Mouse (Mus musculus) hindbrain, embryonic 16.5 days (tissue): Measurements from ENCODE around the gene Olfr1370. TPM values are rescaled to one million over a fixed set of nuclear protein-coding genes. Genes with fewer than 3 reads are reported as not detected.
"Not testable (repeated sequence)": the region's sequence is repeated elsewhere in the genome, so short reads cannot be mapped to it uniquely, and the experiment has no call there.

Experiments used
- ATAC-seq: fragments of 200-750 bp; cut with Nextera tagmentation; 2 replicates; pipeline ENCODE4 v1.8.0; 2017; ENCODE audit warnings: moderate TSS enrichment, moderate library complexity
- H3K27ac ChIP-seq: fragments of 300-500 bp; sonication (generic); 2 replicates; pipeline ENCODE4 v1.5.1; 2014; ENCODE audit warnings: low read depth, mild to moderate bottlenecking, control low read depth, low read length, moderate library complexity
- H3K27me3 ChIP-seq: fragments of 300-500 bp; sonication (generic); replicated peaks from 2 replicates; pipeline ENCODE4 v1.6.1; 2014; ENCODE audit warnings: low read length; ENCODE audit not compliant: control insufficient read depth, insufficient read depth
- H3K36me3 ChIP-seq: fragments of 300-500 bp; sonication (generic); 2 replicates; pipeline ENCODE4 v1.6.1; 2014; ENCODE audit warnings: mild to moderate bottlenecking, low read length, moderate library complexity, mixed read lengths; ENCODE audit not compliant: control insufficient read depth, insufficient read depth
- H3K4me1 ChIP-seq: fragments of 300-500 bp; sonication (generic); 2 replicates; pipeline ENCODE4 v1.6.1; 2014; ENCODE audit warnings: low read depth, low read length; ENCODE audit not compliant: control insufficient read depth, insufficient read depth
- H3K4me2 ChIP-seq: fragments of 300-500 bp; sonication (generic); 2 replicates; pipeline ENCODE4 v1.6.1; 2014; ENCODE audit warnings: mild to moderate bottlenecking, low read length, control low read depth, moderate library complexity
- H3K4me3 ChIP-seq: fragments of 300-500 bp; sonication (generic); 2 replicates; pipeline ENCODE4 v1.5.1; 2014; ENCODE audit warnings: mild to moderate bottlenecking, low read length, control low read depth, moderate library complexity
- H3K9ac ChIP-seq: fragments of 300-500 bp; sonication (generic); 2 replicates; pipeline ENCODE4 v1.6.1; 2014; ENCODE audit warnings: low read depth, mild to moderate bottlenecking, control low read depth, low read length, moderate library complexity
- H3K9me3 ChIP-seq: fragments of 300-500 bp; sonication (generic); 2 replicates; pipeline ENCODE4 v1.6.1; 2014; ENCODE audit warnings: mild to moderate bottlenecking, low read length, moderate library complexity; ENCODE audit not compliant: control insufficient read depth
- WGBS: fragments of 180-500 bp; shearing (Covaris S2); extraction: QIAGEN DNeasy Blood & Tissue Kit; methylation state at CpG from one replicate; pipeline ENCODE4 v1.1.7; 2014; 5-methylcytosine and 5-hydroxymethylcytosine counted together
- polyA plus RNA-seq: library from polyadenylated mRNA; unstranded; fragments of >200 nt; fragmentation: Nextera tagmentation; extraction: Ambion mirVana; gene quantifications from 2 replicates; pipeline ENCODE4 v1.2.1, GENCODE M21; 2015

Gene Olfr1370
- polyA plus RNA-seq, result not detected in 2 replicates

DNA sequence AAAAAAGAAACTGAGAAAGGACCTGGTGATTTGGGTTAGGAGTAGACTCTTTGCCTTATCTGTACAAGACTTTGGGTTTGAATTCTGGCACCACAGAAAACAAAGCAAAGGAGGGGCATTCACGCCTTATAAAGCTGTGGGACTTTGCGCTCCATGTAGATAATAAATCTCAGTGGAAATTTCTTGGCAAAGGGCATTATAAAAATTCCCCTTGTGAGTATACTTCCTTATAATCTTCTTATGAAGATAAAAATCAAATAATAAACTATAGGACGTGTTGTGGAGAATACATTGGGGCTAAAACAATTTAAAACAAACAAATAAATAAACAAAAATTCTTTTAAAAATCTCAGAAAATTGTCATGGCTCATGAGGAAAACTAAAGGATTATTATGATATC, at the start of gene Olfr1370:
Gene Olfr1370, minus strand, starts transcription at position 101 of the 400 bp plus-strand sequence.
- no peak within 1 kb of the TSS for H3K4me3 ChIP-seq
- no peaks in the 10 kb centered on the region for H3K27me3 ChIP-seq
- no peaks in the 10 kb centered on the region for H3K4me1 ChIP-seq
- no peaks in the 10 kb centered on the region for H3K36me3 ChIP-seq
- WGBS, result 82% methylated on average over 3 of the region's 3 CpGs
- no peak within 1 kb of the TSS for H3K9ac ChIP-seq
- no peaks in the 10 kb centered on the region for H3K9me3 ChIP-seq
- ATAC-seq, result no peak
- no peak within 1 kb of the TSS for H3K27ac ChIP-seq
- no peak within 1 kb of the TSS for H3K4me2 ChIP-seq

DNA sequence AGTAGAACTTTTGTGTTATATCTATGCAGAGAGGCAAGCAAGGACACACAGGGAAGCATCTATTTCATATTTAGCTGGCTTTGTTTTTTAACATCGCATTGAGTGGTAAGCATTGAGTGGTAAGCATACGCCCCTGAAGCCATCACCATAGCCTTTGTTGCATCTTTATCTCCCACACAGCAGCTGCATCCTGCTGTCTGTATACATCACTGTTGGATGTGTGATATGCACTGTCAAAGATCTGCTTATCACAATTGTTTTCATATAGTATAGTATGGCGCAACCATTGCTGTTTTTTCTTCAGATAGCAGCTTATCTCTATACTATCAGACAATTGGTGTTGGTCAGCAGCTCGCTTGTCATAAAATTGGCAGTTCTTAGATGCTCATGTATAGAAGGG, 39.4 kb upstream of the Olfr1370 start:
- Histone ChIP-seq H3K4me3 (no peak overlapping the region), H3K4me1 (no peaks in the 10 kb centered on the region), H3K4me2 (no peak overlapping the region), H3K9me3 (no peaks in the 10 kb centered on the region), H3K27me3 (no peaks in the 10 kb centered on the region), H3K36me3 (no peaks in the 10 kb centered on the region), H3K27ac (no peak overlapping the region), H3K9ac (no peak overlapping the region)
- no peak for ATAC-seq
- 91% methylated on average over 4 of the region's 4 CpGs for WGBS

- H3K4me2 ChIP-seq, H3K27ac ChIP-seq, H3K4me1 ChIP-seq, H3K36me3 ChIP-seq, ATAC-seq, H3K27me3 ChIP-seq, H3K4me3 ChIP-seq, H3K9me3 ChIP-seq, H3K9ac ChIP-seq: not testable (repeated sequence)
- WGBS, result 68% methylated on average over 3 of the region's 3 CpGs
Measured at GRCm38 (mm10) chr13:21111183-21111582, 36.4 kb upstream of the Olfr1370 start, which contains the start of gene Olfr1369-ps1. TSS of gene Olfr1369-ps1 (plus strand) at chr13:21111483.

- H3K36me3 ChIP-seq, result no peaks in the 10 kb centered on the region
- no peak overlapping the region for H3K4me2 ChIP-seq
- H3K9ac ChIP-seq, result no peak overlapping the region
- no peak overlapping the region for H3K27ac ChIP-seq
- no peaks in the 10 kb centered on the region for H3K9me3 ChIP-seq
- H3K4me3 ChIP-seq, result no peak overlapping the region
- 92% methylated on average over 6 of the region's 6 CpGs for WGBS
- ATAC-seq, result no peak
- H3K27me3 ChIP-seq, result no peaks in the 10 kb centered on the region
- no peaks in the 10 kb centered on the region for H3K4me1 ChIP-seq
Measured at GRCm38 (mm10) chr13:21110441-21110840, 35.7 kb upstream of the Olfr1370 start.

GRCm38 (mm10) chr13:21109759-21110158, 35.0 kb upstream of the Olfr1370 start:
- H3K4me2 ChIP-seq, result no peak overlapping the region
- no peak overlapping the region for H3K27ac ChIP-seq
- H3K4me3 ChIP-seq, result no peak overlapping the region
- WGBS, result 93% methylated on average over 3 of the region's 3 CpGs
- no peaks in the 10 kb centered on the region for H3K27me3 ChIP-seq
- no peaks in the 10 kb centered on the region for H3K9me3 ChIP-seq
- H3K36me3 ChIP-seq, result no peaks in the 10 kb centered on the region
- ATAC-seq, result no peak
- H3K9ac ChIP-seq, result no peak overlapping the region
- H3K4me1 ChIP-seq, result no peaks in the 10 kb centered on the region

GRCm38 (mm10) chr13:21082686-21083085, 7.9 kb upstream of the Olfr1370 start:
- WGBS, result 80% methylated on average over 2 of the region's 2 CpGs
- ATAC-seq, result no peak

GRCm38 (mm10) chr13:21066021-21066420, 8.7 kb downstream of the Olfr1370 start:
- 82% methylated on average over 2 of the region's 2 CpGs for WGBS
- no peak for ATAC-seq
- Histone ChIP-seq H3K36me3 (no peaks in the 10 kb centered on the region), H3K27ac (no peak overlapping the region), H3K9ac (no peak overlapping the region), H3K4me1 (no peaks in the 10 kb centered on the region), H3K9me3 (no peaks in the 10 kb centered on the region), H3K4me2 (no peak overlapping the region), H3K27me3 (no peaks in the 10 kb centered on the region), H3K4me3 (no peak overlapping the region)

More at GRCm38 (mm10) chr13:21082686-21083085, 7.9 kb upstream of the Olfr1370 start:
- Histone ChIP-seq H3K4me3 (no peak overlapping the region), H3K27ac (no peak overlapping the region), H3K9me3 (no peaks in the 10 kb centered on the region), H3K27me3 (no peaks in the 10 kb centered on the region), H3K4me1 (no peaks in the 10 kb centered on the region), H3K36me3 (no peaks in the 10 kb centered on the region), H3K9ac (no peak overlapping the region), H3K4me2 (no peak overlapping the region)

GRCm38 (mm10) chr13:21050118-21050517, 24.6 kb downstream of the Olfr1370 start:
- H3K27ac ChIP-seq, result no peak overlapping the region
- H3K4me3 ChIP-seq, result no peak overlapping the region
- ATAC-seq, result peak; percentile 75; the same call in 1 of the 2 replicates
- whole genome bisulfite sequencing, result 36% methylated on average over 1 of the region's 1 CpGs
- H3K27me3 ChIP-seq, result no peaks in the 10 kb centered on the region
- no peaks in the 10 kb centered on the region for H3K36me3 ChIP-seq
- no peak overlapping the region for H3K4me2 ChIP-seq
- H3K9ac ChIP-seq, result no peak overlapping the region
- H3K4me1 ChIP-seq, result no peaks in the 10 kb centered on the region
- no peaks in the 10 kb centered on the region for H3K9me3 ChIP-seq

GRCm38 (mm10) chr13:21040589-21041199, 34.1 kb downstream of the Olfr1370 start:
- Histone ChIP-seq H3K9ac (no peak overlapping the region), H3K27me3 (no peaks in the 10 kb centered on the region), H3K27ac (no peak overlapping the region), H3K4me3 (no peak overlapping the region), H3K4me1 (no peaks in the 10 kb centered on the region), H3K9me3 (no peaks in the 10 kb centered on the region), H3K36me3 (no peaks in the 10 kb centered on the region), H3K4me2 (no peak overlapping the region)
- no peak for ATAC-seq
- WGBS, result 59% methylated on average over 2 of the region's 2 CpGs
